Mouse (Mus musculus) forebrain, embryonic 13.5 days (tissue): ENCODE results near the gene Pah. TPM values are rescaled to one million over a fixed set of nuclear protein-coding genes. Genes with fewer than 3 reads are reported as not detected.

Experiments used
- ATAC-seq: fragments of 200-750 bp; cut with Nextera tagmentation; 2 replicates; pipeline ENCODE4 v1.8.0; 2017
- H3K27ac ChIP-seq: fragments of 300-500 bp; sonication (generic); 2 replicates; pipeline ENCODE4 v1.5.1; 2015; ENCODE audit warnings: inconsistent platforms, mild to moderate bottlenecking, moderate library complexity
- H3K27me3 ChIP-seq: fragments of 300-500 bp; sonication (generic); 2 replicates; pipeline ENCODE4 v1.6.1; 2015; ENCODE audit warnings: mild to moderate bottlenecking, inconsistent platforms
- H3K36me3 ChIP-seq: fragments of 300-500 bp; sonication (generic); 2 replicates; pipeline ENCODE4 v1.6.1; 2015; ENCODE audit warnings: mild to moderate bottlenecking, inconsistent platforms; ENCODE audit not compliant: poor library complexity, severe bottlenecking
- H3K4me1 ChIP-seq: fragments of 300-500 bp; sonication (generic); 2 replicates; pipeline ENCODE4 v1.6.1; 2015; ENCODE audit warnings: inconsistent platforms
- H3K4me2 ChIP-seq: fragments of 300-500 bp; sonication (generic); 2 replicates; pipeline ENCODE4 v1.6.1; 2015; ENCODE audit warnings: inconsistent platforms, mild to moderate bottlenecking, moderate library complexity
- H3K4me3 ChIP-seq: fragments of 300-500 bp; sonication (generic); 2 replicates; pipeline ENCODE4 v1.5.1; 2015; ENCODE audit warnings: mild to moderate bottlenecking, inconsistent platforms
- H3K9ac ChIP-seq: fragments of 300-500 bp; sonication (generic); 2 replicates; pipeline ENCODE4 v1.6.1; 2015; ENCODE audit warnings: mild to moderate bottlenecking, inconsistent platforms
- H3K9me3 ChIP-seq: fragments of 300-500 bp; sonication (generic); replicated peaks from 2 replicates; pipeline ENCODE4 v1.6.1; 2016; ENCODE audit warnings: inconsistent platforms
- WGBS: fragments of 180-500 bp; shearing (Covaris S2); methylation state at CpG from one replicate; pipeline ENCODE4 v1.1.7; 2015; 5-methylcytosine and 5-hydroxymethylcytosine counted together
- polyA plus RNA-seq: library from polyadenylated mRNA; unstranded; fragments of >200 nt; fragmentation: Nextera tagmentation; extraction: Ambion mirVana; gene quantifications from 2 replicates; pipeline ENCODE4 v1.2.1, GENCODE M21; 2015

The Pah gene
- polyA plus RNA-seq = not detected in 2 replicates

DNA sequence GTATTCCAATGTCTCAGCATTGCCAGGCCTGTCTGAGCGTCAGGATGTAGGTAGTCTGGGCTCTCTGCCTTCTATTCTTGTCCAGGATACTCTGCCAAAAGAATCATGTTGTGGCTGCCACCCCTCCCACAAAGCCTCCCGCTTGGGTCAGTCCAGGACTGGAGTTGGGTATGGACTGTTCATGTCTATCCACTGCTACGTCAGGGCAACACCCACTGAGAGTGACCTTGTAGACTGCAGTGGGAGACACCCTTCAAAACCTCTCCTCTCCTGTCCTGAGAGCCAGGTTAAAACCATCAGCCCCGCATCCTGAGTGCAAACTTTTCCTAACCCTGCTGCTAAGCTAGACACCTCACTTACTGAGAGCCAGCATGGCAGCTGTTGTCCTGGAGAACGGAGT lies at the start of gene Pah:
Pah (plus strand) TSS at position 150 of the 400 bp plus-strand sequence.
- no peaks in the 10 kb centered on the region for H3K36me3 ChIP-seq
- H3K4me2 ChIP-seq = no peak within 1 kb of the TSS
- no peaks in the 10 kb centered on the region for H3K9me3 ChIP-seq
- 88% methylated on average over 5 of the region's 5 CpGs for WGBS
- no peak within 1 kb of the TSS for H3K27ac ChIP-seq
- no peaks in the 10 kb centered on the region for H3K4me1 ChIP-seq
- H3K4me3 ChIP-seq = no peak within 1 kb of the TSS
- ATAC-seq = no peak
- no peaks in the 10 kb centered on the region for H3K27me3 ChIP-seq
- no peak within 1 kb of the TSS for H3K9ac ChIP-seq

DNA sequence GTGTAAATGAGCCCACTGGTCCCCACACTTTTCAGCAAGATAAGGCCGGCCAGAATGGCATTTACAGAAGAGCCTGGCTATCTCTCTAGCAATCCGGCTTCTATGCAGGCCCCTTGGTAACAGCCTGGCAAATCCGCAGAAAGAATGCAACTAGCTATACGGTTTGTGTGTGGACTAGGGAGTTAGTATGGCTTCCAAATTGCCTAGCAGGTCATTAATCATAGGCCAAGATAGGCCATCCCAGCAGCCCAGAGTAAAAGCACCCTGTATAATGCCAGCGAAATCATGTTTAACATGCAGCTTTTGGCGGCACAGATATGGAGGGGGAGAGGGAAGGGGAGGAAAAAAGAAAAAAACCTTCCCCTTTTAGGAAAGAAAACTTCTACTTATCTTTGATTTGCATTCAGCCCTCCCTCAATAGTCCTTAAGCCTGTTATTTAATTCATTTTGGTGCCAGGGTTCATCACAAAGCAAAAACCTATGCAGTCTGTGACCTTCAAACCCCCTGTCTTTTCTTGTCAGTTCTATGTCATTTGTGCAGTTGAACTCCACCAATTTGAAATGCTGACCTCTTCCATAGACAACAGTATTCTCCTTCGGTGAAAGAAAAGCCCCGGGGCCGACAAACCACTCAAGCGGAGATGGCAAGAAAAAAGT lies 48.0 kb upstream of the Pah start:
- no peaks in the 10 kb centered on the region for H3K27me3 ChIP-seq
- H3K9me3 ChIP-seq = no peaks in the 10 kb centered on the region
- H3K27ac ChIP-seq = no peak overlapping the region
- no peaks in the 10 kb centered on the region for H3K36me3 ChIP-seq
- ATAC-seq = no peak
- H3K9ac ChIP-seq = no peak overlapping the region
- H3K4me3 ChIP-seq = no peak overlapping the region
- H3K4me1 ChIP-seq = peaks cover 17% of the 10 kb centered on the region; the same call in 1 of the 2 replicates
- WGBS = 42% methylated on average over 10 of the region's 10 CpGs
- no peak overlapping the region for H3K4me2 ChIP-seq

GRCm38 (mm10) chr10:87474971-87475370 lies 46.6 kb upstream of the Pah start:
- 19% methylated on average over 2 of the region's 2 CpGs for WGBS
- no peaks in the 10 kb centered on the region; the same call in 1 of the 2 replicates for H3K9me3 ChIP-seq
- H3K4me3 ChIP-seq = no peak overlapping the region
- H3K27me3 ChIP-seq = no peaks in the 10 kb centered on the region
- no peak overlapping the region for H3K9ac ChIP-seq
- H3K36me3 ChIP-seq = no peaks in the 10 kb centered on the region
- no peak overlapping the region for H3K27ac ChIP-seq
- H3K4me1 ChIP-seq = peaks cover 17% of the 10 kb centered on the region; the same call in 1 of the 2 replicates
- no peak for ATAC-seq
- no peak overlapping the region for H3K4me2 ChIP-seq

DNA sequence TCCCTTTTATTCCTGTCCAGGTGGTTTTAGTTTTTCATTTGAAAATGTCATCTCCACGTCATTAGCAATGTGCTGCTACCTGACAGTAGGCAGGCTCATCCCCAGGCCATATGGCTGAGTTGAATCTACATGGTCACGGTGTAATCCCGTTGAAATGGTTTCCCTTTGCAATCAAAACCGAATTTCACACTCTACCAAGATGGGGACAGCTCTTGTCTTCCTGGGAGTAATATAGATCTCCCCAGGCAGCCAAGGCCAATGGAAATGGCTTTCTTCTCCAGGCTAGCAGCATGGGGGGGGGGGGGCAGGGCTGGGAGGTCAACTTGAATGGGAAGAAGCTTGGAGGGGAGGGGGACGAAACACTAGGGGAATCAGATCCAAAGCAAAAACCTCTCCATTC lies 43.7 kb upstream of the Pah start:
- Histone ChIP-seq H3K9me3 (no peaks in the 10 kb centered on the region; the same call in 1 of the 2 replicates), H3K4me2 (no peak overlapping the region), H3K27ac (no peak overlapping the region), H3K36me3 (no peaks in the 10 kb centered on the region), H3K4me3 (no peak overlapping the region), H3K27me3 (no peaks in the 10 kb centered on the region), H3K4me1 (peaks cover 17% of the 10 kb centered on the region; the same call in 1 of the 2 replicates), H3K9ac (no peak overlapping the region)
- no peak for ATAC-seq
- 78% methylated on average over 5 of the region's 5 CpGs for WGBS

DNA sequence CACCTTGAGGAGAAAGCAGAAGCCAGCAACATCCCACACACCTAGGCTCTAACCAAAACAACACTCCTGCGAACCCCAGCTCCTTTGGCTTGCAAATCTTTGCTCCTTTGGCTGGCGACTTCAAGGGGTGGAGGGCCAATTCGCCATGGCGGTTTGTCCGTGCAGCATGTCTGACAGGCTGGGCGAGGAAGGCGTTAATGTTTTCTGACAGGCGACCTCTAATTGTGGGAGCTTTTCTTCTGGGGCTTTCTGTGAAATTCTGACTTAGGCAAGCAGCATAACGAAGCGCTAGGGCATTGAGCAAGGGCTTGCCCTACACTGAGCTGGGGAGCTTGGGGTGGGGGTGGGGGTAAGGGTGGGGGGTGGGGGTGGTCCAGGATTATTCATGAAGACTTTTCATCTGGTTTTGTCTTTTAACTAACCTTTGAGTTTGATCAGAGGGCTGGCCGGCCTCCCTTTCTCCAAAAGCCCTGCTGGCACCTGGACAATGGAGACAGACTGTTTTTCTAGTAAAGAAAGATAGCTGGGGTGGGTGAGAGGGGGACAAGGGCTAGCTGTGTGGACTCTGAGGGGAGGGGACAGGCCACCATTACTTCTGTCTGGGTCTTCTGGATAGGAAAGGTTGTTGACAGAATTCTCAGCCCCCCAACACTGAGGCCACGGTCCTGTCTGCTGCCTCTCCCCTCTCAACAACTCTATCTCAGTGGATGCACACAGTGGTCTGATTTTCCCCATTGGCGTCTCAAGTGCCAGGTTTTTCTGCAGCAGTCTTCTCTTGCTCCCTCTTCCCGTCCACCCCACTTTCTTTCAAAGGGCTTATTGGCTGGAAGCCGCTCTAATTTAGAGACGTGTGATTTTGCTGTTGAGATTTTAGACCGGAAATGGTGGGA lies 36.5 kb upstream of the Pah start:
- peak overlapping the region; percentile 60 for H3K9ac ChIP-seq
- peak overlapping the region; percentile 42 for H3K4me3 ChIP-seq
- H3K36me3 ChIP-seq = no peaks in the 10 kb centered on the region
- peak overlapping the region; percentile 57 for H3K27ac ChIP-seq
- ATAC-seq = no peak
- 2% methylated on average over 17 of the region's 17 CpGs for WGBS
- peaks cover 54% of the 10 kb centered on the region for H3K4me1 ChIP-seq
- H3K4me2 ChIP-seq = peak overlapping the region; percentile 84
- no peaks in the 10 kb centered on the region; the same call in 1 of the 2 replicates for H3K27me3 ChIP-seq
- no peaks in the 10 kb centered on the region; the same call in 1 of the 2 replicates for H3K9me3 ChIP-seq

GRCm38 (mm10) chr10:87485721-87486620 lies 35.6 kb upstream of the Pah start:
- Histone ChIP-seq H3K27me3 (no peaks in the 10 kb centered on the region; the same call in 1 of the 2 replicates), H3K36me3 (no peaks in the 10 kb centered on the region), H3K9ac (peak overlapping the region; percentile 60), H3K4me1 (peaks cover 63% of the 10 kb centered on the region), H3K4me2 (peak overlapping the region; percentile 84), H3K9me3 (no peaks in the 10 kb centered on the region), H3K27ac (peak overlapping the region; percentile 57), H3K4me3 (peak overlapping the region; percentile 42)
- 1% methylated on average over 33 of the region's 33 CpGs for WGBS
- ATAC-seq = peak; percentile 65

GRCm38 (mm10) chr10:87488429-87489145 lies 33.0 kb upstream of the Pah start:
- H3K4me3 ChIP-seq = peak overlapping the region; percentile 21
- no peaks in the 10 kb centered on the region; the same call in 1 of the 2 replicates for H3K27me3 ChIP-seq
- H3K4me2 ChIP-seq = peak overlapping the region; percentile 80
- no peaks in the 10 kb centered on the region for H3K36me3 ChIP-seq
- H3K4me1 ChIP-seq = peaks cover 76% of the 10 kb centered on the region
- WGBS = under 1% methylated on average over 16 of the region's 16 CpGs
- no peaks in the 10 kb centered on the region for H3K9me3 ChIP-seq
- peak overlapping the region; percentile 94 for H3K27ac ChIP-seq
- H3K9ac ChIP-seq = peak overlapping the region; percentile 31
- ATAC-seq = peak; percentile 83

DNA sequence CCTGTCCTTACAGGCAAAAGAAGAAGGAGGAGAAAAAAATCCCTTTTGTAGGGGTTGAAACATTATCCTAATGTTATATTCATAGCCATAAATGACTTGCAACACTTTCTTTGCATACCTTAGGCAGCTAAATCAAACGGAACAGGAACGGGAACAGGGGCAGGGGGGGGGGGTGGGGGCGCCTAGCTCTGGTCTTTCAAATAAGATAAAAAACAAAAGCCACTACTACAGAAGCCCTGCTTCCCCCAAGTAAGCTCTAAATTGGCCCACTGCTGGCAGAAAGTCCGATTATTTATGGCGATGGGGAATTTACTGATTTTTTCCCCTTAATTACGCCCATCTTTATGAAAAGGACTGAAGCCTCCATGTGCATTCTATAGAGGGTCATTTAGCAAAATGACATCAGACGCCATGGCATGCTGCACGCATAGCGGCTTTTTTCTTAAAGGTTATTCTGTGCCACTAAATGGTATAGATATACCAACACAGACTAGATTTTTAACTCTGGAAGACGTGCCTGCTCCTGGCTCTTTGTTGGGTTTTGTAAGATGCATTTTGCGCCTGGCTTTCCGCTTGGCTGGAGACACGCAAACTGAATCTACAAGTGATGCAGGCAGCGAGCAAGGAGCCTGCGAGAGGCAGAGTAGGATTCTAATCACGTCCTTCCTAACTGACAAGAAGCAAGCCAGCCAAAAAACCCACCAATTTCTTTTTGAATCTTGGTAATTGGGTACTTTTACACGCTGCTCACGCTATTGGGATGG lies 32.2 kb upstream of the Pah start:
- peak overlapping the region; percentile 80 for H3K4me2 ChIP-seq
- no peaks in the 10 kb centered on the region; the same call in 1 of the 2 replicates for H3K27me3 ChIP-seq
- H3K36me3 ChIP-seq = no peaks in the 10 kb centered on the region
- ATAC-seq = peak; percentile 52
- peak overlapping the region; percentile 31 for H3K9ac ChIP-seq
- peak overlapping the region; percentile 21 for H3K4me3 ChIP-seq
- whole genome bisulfite sequencing = under 1% methylated on average over 18 of the region's 18 CpGs
- H3K9me3 ChIP-seq = no peaks in the 10 kb centered on the region
- peak overlapping the region; percentile 94 for H3K27ac ChIP-seq
- peaks cover 83% of the 10 kb centered on the region for H3K4me1 ChIP-seq

GRCm38 (mm10) chr10:87490328-87490727 lies 31.3 kb upstream of the Pah start:
- Histone ChIP-seq H3K36me3 (no peaks in the 10 kb centered on the region), H3K4me2 (peak overlapping the region; percentile 80), H3K4me3 (peak overlapping the region; percentile 94), H3K9ac (peak overlapping the region; percentile 61), H3K27ac (peak overlapping the region; percentile 84), H3K27me3 (peaks cover 3% of the 10 kb centered on the region; the same call in 1 of the 2 replicates), H3K9me3 (no peaks in the 10 kb centered on the region), H3K4me1 (peaks cover 83% of the 10 kb centered on the region)
- whole genome bisulfite sequencing = 0% methylated on average over 2 of the region's 2 CpGs
- ATAC-seq = no peak

GRCm38 (mm10) chr10:87491485-87492040 lies 30.0 kb upstream of the Pah start:
- Histone ChIP-seq H3K4me2 (peak overlapping the region; percentile 80), H3K27me3 (peaks cover 10% of the 10 kb centered on the region; the same call in 1 of the 2 replicates), H3K27ac (peak overlapping the region; percentile 96), H3K4me3 (peak overlapping the region; percentile 94), H3K4me1 (peaks cover 72% of the 10 kb centered on the region), H3K9ac (peak overlapping the region; percentile 98), H3K36me3 (no peaks in the 10 kb centered on the region), H3K9me3 (no peaks in the 10 kb centered on the region)
- ATAC-seq = no peak
- WGBS = 3% methylated on average over 11 of the region's 11 CpGs
